ENCODE assay signal across 15 mouse cellular contexts in genomic region chr10:12795796-12796509, GRCm38 (mm10).
DNase-seq lines count a peak whose midpoint lies in the region; ATAC-seq lines count a peak whose summit lies in the region.
"Had no signal": no experiment of that assay in that cellular context is flagged by ENCODE, and none has a peak within 500 bp of the region (broad histone marks: within the 10 kb centered on the region; RNA-seq: fewer than 3 reads in every experiment).

No protein-coding gene starts in this region.

- no peaks in the 10 kb centered on the region for H3K9me3 ChIP-seq in embryonic facial prominence, embryonic 15.5 days (replicated peaks)
- no peaks in the 10 kb centered on the region for H3K9me3 ChIP-seq in embryonic facial prominence, embryonic 10.5 days
- H3K9me3 ChIP-seq in midbrain, embryonic 11.5 days (ENCODE audit: control insufficient read depth, low read length): no peaks in the 10 kb centered on the region
- no peaks in the 10 kb centered on the region for H3K9me3 ChIP-seq in midbrain, embryonic 10.5 days (replicated peaks)
- H3K9me3 ChIP-seq in hindbrain, embryonic 16.5 days (ENCODE audit: control insufficient read depth, low read length): no peaks in the 10 kb centered on the region
- H3K9me3 ChIP-seq: liver, embryonic 12.5 days had no signal

- no peak for DNase-seq in embryonic facial prominence, embryonic 10.5 days (ENCODE audit: low spot score)
- DNase-seq in midbrain, embryonic 11.5 days (ENCODE audit: low spot score, missing footprints): peak; percentile 79
- no peak for DNase-seq in midbrain, embryonic 10.5 days (ENCODE audit: low spot score)
- DNase-seq in right cerebral cortex, postnatal 4 days: no peak
- no peak for DNase-seq in gastrocnemius, adult 18-20 months (ENCODE audit: low spot score)
- no peak for DNase-seq in liver
- DNase-seq: heart, postnatal 4 days; kidney, adult 9 months; lung, postnatal 10 days; spleen, adult 18-20 months; thymus, postnatal 4 days had no signal

- no peaks in the 10 kb centered on the region for H3K27me3 ChIP-seq in embryonic facial prominence, embryonic 15.5 days
- no peaks in the 10 kb centered on the region for H3K27me3 ChIP-seq in embryonic facial prominence, embryonic 10.5 days (replicated peaks; ENCODE audit: low read depth, poor library complexity, severe bottlenecking)
- H3K27me3 ChIP-seq in midbrain, embryonic 11.5 days (ENCODE audit: control insufficient read depth, insufficient read depth, low read length): no peaks in the 10 kb centered on the region
- no peaks in the 10 kb centered on the region for H3K27me3 ChIP-seq in midbrain, embryonic 10.5 days (ENCODE audit: low read depth, poor library complexity, severe bottlenecking)
- H3K27me3 ChIP-seq in hindbrain, embryonic 16.5 days (replicated peaks; ENCODE audit: control insufficient read depth, insufficient read depth, low read length): no peaks in the 10 kb centered on the region
- H3K27me3 ChIP-seq: liver, embryonic 12.5 days had no signal

- H3K27ac ChIP-seq in embryonic facial prominence, embryonic 15.5 days (replicated peaks): 0 out of 2 replicates have a peak overlapping the region, but pooled peaks have one; percentile 34
- no peak overlapping the region for H3K27ac ChIP-seq in embryonic facial prominence, embryonic 10.5 days (replicated peaks)
- H3K27ac ChIP-seq in midbrain, embryonic 11.5 days (ENCODE audit: low read depth, low read length): no peak overlapping the region
- no peak overlapping the region for H3K27ac ChIP-seq in midbrain, embryonic 10.5 days (replicated peaks)
- no peak overlapping the region for H3K27ac ChIP-seq in hindbrain, embryonic 16.5 days (ENCODE audit: low read depth, low read length)
- H3K27ac ChIP-seq: layer of hippocampus, adult 2 months; liver, embryonic 12.5 days had no signal

- no peak overlapping the region for H3K4me3 ChIP-seq in embryonic facial prominence, embryonic 15.5 days (replicated peaks)
- H3K4me3 ChIP-seq in embryonic facial prominence, embryonic 10.5 days: no peak overlapping the region
- H3K4me3 ChIP-seq in midbrain, embryonic 11.5 days (ENCODE audit: low read depth, low read length): no peak overlapping the region
- no peak overlapping the region for H3K4me3 ChIP-seq in midbrain, embryonic 10.5 days
- H3K4me3 ChIP-seq in hindbrain, embryonic 16.5 days (ENCODE audit: low read length): no peak overlapping the region
- H3K4me3 ChIP-seq: layer of hippocampus, adult 2 months; liver, embryonic 12.5 days had no signal

- peaks cover 20% of the 10 kb centered on the region for H3K4me1 ChIP-seq in embryonic facial prominence, embryonic 15.5 days
- peaks cover 29% of the 10 kb centered on the region for H3K4me1 ChIP-seq in embryonic facial prominence, embryonic 10.5 days
- peaks cover 6% of the 10 kb centered on the region; the same call in 1 of the 2 replicates for H3K4me1 ChIP-seq in midbrain, embryonic 11.5 days (ENCODE audit: control insufficient read depth, insufficient read depth, low read length)
- peaks cover 30% of the 10 kb centered on the region for H3K4me1 ChIP-seq in midbrain, embryonic 10.5 days
- H3K4me1 ChIP-seq in hindbrain, embryonic 16.5 days (ENCODE audit: control insufficient read depth, insufficient read depth, low read depth, low read length): peaks cover 2% of the 10 kb centered on the region

- H3K9ac ChIP-seq in embryonic facial prominence, embryonic 15.5 days: no peak overlapping the region
- H3K9ac ChIP-seq in midbrain, embryonic 11.5 days (ENCODE audit: low read length): no peak overlapping the region
- no peak overlapping the region for H3K9ac ChIP-seq in hindbrain, embryonic 16.5 days (ENCODE audit: low read depth, low read length)
- H3K9ac ChIP-seq: liver, embryonic 12.5 days had no signal

- no peaks in the 10 kb centered on the region for H3K36me3 ChIP-seq in embryonic facial prominence, embryonic 15.5 days
- H3K36me3 ChIP-seq in embryonic facial prominence, embryonic 10.5 days (replicated peaks): no peaks in the 10 kb centered on the region
- H3K36me3 ChIP-seq in midbrain, embryonic 11.5 days (ENCODE audit: control insufficient read depth, insufficient read depth, low read length): no peaks in the 10 kb centered on the region
- no peaks in the 10 kb centered on the region for H3K36me3 ChIP-seq in midbrain, embryonic 10.5 days
- no peaks in the 10 kb centered on the region for H3K36me3 ChIP-seq in hindbrain, embryonic 16.5 days (ENCODE audit: control insufficient read depth, insufficient read depth, low read length)
- H3K36me3 ChIP-seq: liver, embryonic 12.5 days had no signal

- 33% methylated on average over 8 of the region's 8 CpGs for WGBS in embryonic facial prominence, embryonic 15.5 days
- WGBS in embryonic facial prominence, embryonic 10.5 days: 69% methylated on average over 8 of the region's 8 CpGs
- 72% methylated on average over 8 of the region's 8 CpGs for WGBS in midbrain, embryonic 11.5 days
- whole genome bisulfite sequencing in midbrain, embryonic 10.5 days: 70% methylated on average over 8 of the region's 8 CpGs
- 41% methylated on average over 8 of the region's 8 CpGs for WGBS in hindbrain, embryonic 16.5 days

- H3K4me2 ChIP-seq in embryonic facial prominence, embryonic 15.5 days (replicated peaks): no peak overlapping the region
- H3K4me2 ChIP-seq in midbrain, embryonic 11.5 days: no peak overlapping the region
- no peak overlapping the region for H3K4me2 ChIP-seq in hindbrain, embryonic 16.5 days (ENCODE audit: low read length)
- H3K4me2 ChIP-seq: liver, embryonic 12.5 days had no signal

- no peak for ATAC-seq in embryonic facial prominence, embryonic 15.5 days (ENCODE audit: insufficient number of reproducible peaks, low FRiP score, low TSS enrichment, low read depth)
- no peak for ATAC-seq in midbrain, embryonic 11.5 days (ENCODE audit: low FRiP score)
- peak; percentile 72 for ATAC-seq in hindbrain, embryonic 16.5 days
- ATAC-seq: liver, embryonic 12.5 days had no signal
